Mouse (Mus musculus) embryonic facial prominence, embryonic 12.5 days (tissue): Measurements from ENCODE around the gene Fam162b. TPM values are rescaled to one million over a fixed set of nuclear protein-coding genes. Genes with fewer than 3 reads are reported as not detected.

Source experiments
- ATAC-seq: fragments of 200-750 bp; cut with Nextera tagmentation; 2 replicates; pipeline ENCODE4 v1.8.0; 2017; ENCODE audit not compliant: insufficient number of reproducible peaks, insufficient read depth, low FRiP score, low TSS enrichment
- H3K27ac ChIP-seq: fragments of 300-500 bp; sonication (generic); 2 replicates; pipeline ENCODE4 v1.5.1; 2016; ENCODE audit warnings: mild to moderate bottlenecking
- H3K27me3 ChIP-seq: fragments of 300-500 bp; sonication (generic); 2 replicates; pipeline ENCODE4 v1.6.1; 2016; ENCODE audit warnings: mild to moderate bottlenecking, moderate library complexity
- H3K36me3 ChIP-seq: fragments of 300-500 bp; sonication (generic); 2 replicates; pipeline ENCODE4 v1.6.1; 2016; ENCODE audit warnings: mild to moderate bottlenecking
- H3K4me1 ChIP-seq: fragments of 300-500 bp; sonication (generic); 2 replicates; pipeline ENCODE4 v1.6.1; 2016
- H3K4me2 ChIP-seq: fragments of 300-500 bp; sonication (generic); replicated peaks from 2 replicates; pipeline ENCODE4 v1.6.1; 2016; ENCODE audit warnings: mild to moderate bottlenecking, moderate library complexity
- H3K4me3 ChIP-seq: fragments of 300-500 bp; sonication (generic); 2 replicates; pipeline ENCODE4 v1.5.1; 2016; ENCODE audit warnings: mild to moderate bottlenecking
- H3K9ac ChIP-seq: fragments of 300-500 bp; sonication (generic); 2 replicates; pipeline ENCODE4 v1.6.1; 2016; ENCODE audit warnings: mild to moderate bottlenecking, moderate library complexity
- H3K9me3 ChIP-seq: fragments of 300-500 bp; sonication (generic); 2 replicates; pipeline ENCODE4 v1.6.1; 2016; ENCODE audit warnings: mild to moderate bottlenecking, moderate library complexity
- WGBS: fragments of 180-500 bp; shearing (Covaris S2); methylation state at CpG from one replicate; pipeline ENCODE4 v1.1.7; 2016; 5-methylcytosine and 5-hydroxymethylcytosine counted together
- polyA plus RNA-seq: library from polyadenylated mRNA; unstranded; fragments of >200 nt; fragmentation: Nextera tagmentation; extraction: Ambion mirVana; gene quantifications from 2 replicates; pipeline ENCODE4 v1.2.1, GENCODE M21; 2016

Gene Fam162b
- polyA plus RNA-seq, 1 experiment from 2014 or later, result 1.3 TPM

DNA sequence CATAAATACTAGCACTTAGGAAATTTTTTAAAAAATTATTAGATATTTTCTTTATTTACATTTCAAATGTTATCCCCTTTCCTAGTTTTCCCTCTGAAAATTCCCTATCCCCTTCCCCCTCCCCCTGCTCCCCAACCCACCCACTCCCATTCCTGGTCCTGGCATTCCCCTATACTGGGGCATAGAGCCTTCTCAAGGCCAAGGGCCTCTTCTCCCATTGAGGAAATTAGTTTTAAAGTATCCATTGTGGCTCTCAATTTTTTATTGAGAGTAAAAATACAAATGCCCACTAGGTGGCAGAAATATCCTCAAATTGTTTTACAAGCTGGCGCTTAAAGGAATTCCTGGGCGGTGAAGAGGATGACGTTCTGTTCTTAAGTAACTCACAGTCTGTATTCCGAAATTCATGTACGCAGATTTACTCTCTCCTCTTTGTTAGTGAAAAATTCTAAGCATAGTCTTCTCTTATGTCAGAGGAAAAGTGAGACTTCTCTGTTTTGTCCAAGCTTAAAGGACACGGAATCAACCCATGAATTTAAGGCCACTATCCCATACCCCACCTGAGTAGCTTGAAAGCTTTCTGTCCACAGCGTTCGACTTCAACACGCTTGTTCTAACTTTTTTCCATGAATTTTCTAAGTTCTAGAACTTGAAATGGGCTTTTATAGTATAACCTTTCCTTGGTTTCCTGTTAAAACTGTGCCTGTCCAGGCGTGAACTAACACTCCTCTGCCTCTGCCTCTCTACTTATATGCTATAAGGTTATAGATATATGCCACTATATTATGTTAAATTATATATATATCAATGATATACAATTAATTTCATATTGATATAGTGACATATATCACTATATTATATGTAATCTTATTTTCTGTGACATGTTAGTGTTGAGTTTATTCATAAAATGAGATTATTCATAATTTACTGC, 4.9 kb upstream of the Fam162b start:
- 41% methylated on average over 10 of the region's 10 CpGs for WGBS
- no peaks in the 10 kb centered on the region for H3K4me1 ChIP-seq

GRCm38 (mm10) chr10:51591574-51591973, 1.3 kb upstream of the Fam162b start:
- WGBS, result 83% methylated on average over 2 of the region's 2 CpGs
- Histone ChIP-seq H3K9me3 (no peaks in the 10 kb centered on the region), H3K27ac (no peak overlapping the region), H3K27me3 (no peaks in the 10 kb centered on the region), H3K4me2 (no peak overlapping the region), H3K9ac (no peak overlapping the region), H3K4me1 (no peaks in the 10 kb centered on the region), H3K4me3 (no peak overlapping the region), H3K36me3 (no peaks in the 10 kb centered on the region)
- no peak for ATAC-seq

More for the DNA sequence above, 4.9 kb upstream of the Fam162b start:
- Histone ChIP-seq H3K27ac (no peak overlapping the region), H3K36me3 (no peaks in the 10 kb centered on the region), H3K27me3 (no peaks in the 10 kb centered on the region), H3K9ac (no peak overlapping the region), H3K4me3 (no peak overlapping the region), H3K4me2 (0 out of 2 replicates have a peak overlapping the region, but pooled peaks have one; percentile 22), H3K9me3 (no peaks in the 10 kb centered on the region)
- no peak for ATAC-seq

GRCm38 (mm10) chr10:51584919-51585318, 5.4 kb downstream of the Fam162b start:
- Histone ChIP-seq H3K27me3 (no peaks in the 10 kb centered on the region), H3K9ac (no peak overlapping the region), H3K4me3 (no peak overlapping the region), H3K27ac (no peak overlapping the region), H3K4me1 (no peaks in the 10 kb centered on the region), H3K36me3 (no peaks in the 10 kb centered on the region), H3K4me2 (no peak overlapping the region), H3K9me3 (no peaks in the 10 kb centered on the region)
- no peak for ATAC-seq

GRCm38 (mm10) chr10:51584378-51584777, 5.9 kb downstream of the Fam162b start:
- H3K4me1 ChIP-seq, result no peaks in the 10 kb centered on the region
- H3K27ac ChIP-seq, result no peak overlapping the region
- H3K9me3 ChIP-seq, result no peaks in the 10 kb centered on the region
- 72% methylated on average over 1 of the region's 1 CpGs for whole genome bisulfite sequencing
- no peak overlapping the region for H3K9ac ChIP-seq
- ATAC-seq, result no peak
- H3K4me3 ChIP-seq, result no peak overlapping the region
- H3K36me3 ChIP-seq, result no peaks in the 10 kb centered on the region
- H3K4me2 ChIP-seq, result no peak overlapping the region
- no peaks in the 10 kb centered on the region for H3K27me3 ChIP-seq

DNA sequence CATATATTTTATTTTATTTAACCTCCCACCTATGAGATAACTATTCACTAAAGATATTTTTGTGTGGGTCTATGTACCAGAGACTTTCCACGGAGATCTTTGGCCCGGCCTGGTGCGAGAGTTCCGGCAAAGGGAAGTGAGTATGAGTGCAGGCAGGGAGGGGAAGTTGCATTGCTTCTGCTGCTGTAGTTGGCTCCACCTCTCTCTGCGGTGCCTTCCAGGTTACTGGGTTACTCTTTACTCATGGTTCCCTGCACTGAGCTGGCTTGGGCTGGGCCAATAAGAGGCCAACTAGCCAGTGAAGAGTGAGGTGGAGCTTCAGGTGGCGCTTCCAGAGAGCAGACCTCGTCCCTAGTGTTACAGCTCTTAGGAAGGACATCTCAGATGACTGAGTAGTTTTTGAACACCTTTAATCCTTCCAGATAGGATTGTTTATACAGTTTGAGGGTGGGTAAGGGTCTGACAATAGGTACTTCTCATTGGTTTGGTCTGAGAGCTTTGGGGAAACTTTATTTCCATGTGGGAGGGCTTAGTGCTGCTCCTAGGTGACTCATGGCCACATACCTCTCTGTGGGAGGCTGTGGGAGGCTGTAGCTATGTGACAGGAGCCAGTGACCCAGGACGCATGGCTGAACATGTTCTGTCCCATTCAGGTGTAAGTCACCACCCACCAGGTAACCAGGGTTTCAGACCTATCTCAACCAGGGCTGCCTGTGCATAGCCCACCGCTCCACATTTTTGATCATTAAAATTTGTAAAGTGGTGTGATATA, 18.9 kb downstream of the Fam162b start:
- WGBS, result 77% methylated on average over 9 of the region's 9 CpGs
- no peak overlapping the region for H3K27ac ChIP-seq
- H3K9ac ChIP-seq, result no peak overlapping the region

DNA sequence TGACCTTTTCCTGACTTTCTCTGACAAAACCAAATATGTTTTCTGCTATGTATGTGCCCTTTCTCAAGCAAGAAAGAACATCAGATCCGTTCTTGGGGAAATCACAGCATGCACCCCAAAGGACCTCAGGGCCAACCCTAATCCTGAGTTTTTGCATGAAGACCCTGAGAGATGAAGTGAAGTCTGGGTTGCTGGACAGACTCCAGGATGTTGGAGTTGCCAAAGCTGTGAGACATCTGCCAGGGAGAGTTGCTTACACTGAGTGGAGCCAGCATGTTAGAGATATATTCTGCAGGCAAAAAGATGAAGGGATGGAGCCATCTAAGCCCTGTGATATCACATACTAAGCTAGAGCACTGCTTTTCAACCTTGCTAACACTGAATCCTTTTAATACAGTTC, 34.3 kb downstream of the Fam162b start:
- H3K27me3 ChIP-seq, result no peaks in the 10 kb centered on the region
- no peak overlapping the region for H3K9ac ChIP-seq
- H3K27ac ChIP-seq, result no peak overlapping the region
- H3K9me3 ChIP-seq, result no peaks in the 10 kb centered on the region
- H3K36me3 ChIP-seq, result no peaks in the 10 kb centered on the region
- H3K4me1 ChIP-seq, result no peaks in the 10 kb centered on the region; the same call in 1 of the 2 replicates
- WGBS, result 79% methylated on average over 1 of the region's 1 CpGs
- no peak for ATAC-seq
- H3K4me2 ChIP-seq, result no peak overlapping the region
- H3K4me3 ChIP-seq, result no peak overlapping the region

More for the DNA sequence above, 18.9 kb downstream of the Fam162b start:
- Histone ChIP-seq H3K4me2 (no peak overlapping the region), H3K4me1 (no peaks in the 10 kb centered on the region), H3K9me3 (no peaks in the 10 kb centered on the region), H3K27me3 (no peaks in the 10 kb centered on the region), H3K36me3 (no peaks in the 10 kb centered on the region), H3K4me3 (no peak overlapping the region)
- ATAC-seq, result 0 out of 2 replicates have a peak, but pooled peaks have one; percentile 28

DNA sequence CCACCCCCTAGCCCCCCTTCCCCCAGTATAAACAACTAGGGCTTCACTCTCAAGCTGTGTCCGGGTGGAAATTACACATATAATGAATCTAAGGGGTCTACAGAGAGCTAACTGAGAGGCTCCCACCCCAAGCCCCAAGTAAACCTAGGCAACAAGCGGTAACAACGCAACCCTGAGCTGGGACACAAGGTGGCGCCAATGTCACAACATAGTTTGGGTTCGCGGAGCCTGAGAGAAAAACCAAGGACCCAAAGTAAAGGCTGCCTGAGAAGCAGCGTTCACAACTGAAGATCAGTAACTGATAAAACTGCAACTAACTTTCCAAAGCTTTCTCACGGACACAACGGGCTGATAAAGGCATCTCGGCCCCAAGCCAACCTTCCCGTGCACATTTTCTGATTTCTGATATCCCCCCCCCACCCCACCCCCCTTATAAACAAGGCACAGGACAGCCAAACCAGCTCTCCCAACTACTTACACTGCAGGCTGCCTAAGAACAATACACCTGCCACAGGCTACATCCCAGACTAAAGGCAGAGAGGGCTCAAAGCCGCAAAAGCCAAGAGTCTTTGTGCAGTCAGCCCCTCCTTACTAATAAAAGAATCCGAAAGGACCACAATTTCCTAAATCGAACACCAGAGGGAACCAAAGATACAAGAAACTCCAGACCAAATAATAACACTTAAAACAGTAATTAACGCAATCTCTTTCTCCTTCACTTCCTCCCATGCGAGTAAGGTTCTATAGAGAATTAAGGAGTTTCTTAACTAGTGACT, 36.8 kb downstream of the Fam162b start:
- Histone ChIP-seq H3K4me1 (no peaks in the 10 kb centered on the region; the same call in 1 of the 2 replicates), H3K4me3 (peak overlapping the region; percentile 49), H3K27me3 (no peaks in the 10 kb centered on the region), H3K4me2 (peak overlapping the region; percentile 83), H3K36me3 (no peaks in the 10 kb centered on the region), H3K27ac (0 out of 2 replicates have a peak overlapping the region, but pooled peaks have one; percentile 41), H3K9ac (peak overlapping the region; percentile 44), H3K9me3 (no peaks in the 10 kb centered on the region)
- peak; percentile 86 for ATAC-seq
- WGBS, result under 1% methylated on average over 16 of the region's 16 CpGs

Other genes starting within 250 kb of the Fam162b start
- gene Gm49339, start 109.9 kb downstream of the Fam162b start, polyA plus RNA-seq, result not detected in 2 replicates
- gene Lilr4b, start 109.9 kb downstream of the Fam162b start, polyA plus RNA-seq, result 0.20 and 0.85 TPM in 2 replicates
- 1.3 and 2.4 TPM in 2 replicates for gene Lilrb4a, start 99.6 kb downstream of the Fam162b start, polyA plus RNA-seq
- gene Gprc6a, start 40.9 kb upstream of the Fam162b start, polyA plus RNA-seq, result not detected in 2 replicates
- not detected in 2 replicates for gene Rfx6, start 87.2 kb upstream of the Fam162b start, polyA plus RNA-seq